Mouse (Mus musculus): ENCODE data around the gene Klhl42.

- no peak for TF ChIP-seq CTCF (IDR thresholded peaks at IDR 0.05; ENCODE audit: control insufficient read depth, insufficient read depth, insufficient read length)
- no peak for TF ChIP-seq CEBPB (IDR thresholded peaks at IDR 0.05; ENCODE audit: low read depth)
- TF ChIP-seq MYOG (IDR thresholded peaks at IDR 0.05; ENCODE audit: control insufficient read depth, extremely low read depth, insufficient read length): no peak
- no peak for TF ChIP-seq FOSL1 (IDR thresholded peaks at IDR 0.05; ENCODE audit: insufficient read depth, low read length, poor library complexity, severe bottlenecking)
- no peak for TF ChIP-seq USF1 (IDR thresholded peaks at IDR 0.05; ENCODE audit: low read depth)
- no peak for TF ChIP-seq MYOD1 (IDR thresholded peaks at IDR 0.05; ENCODE audit: control insufficient read depth, insufficient read length, low read depth)
Measured at GRCm38 (mm10) chr6:147086594-147087225, 4.5 kb upstream of the Klhl42 start, which contains the start of gene Mansc4.

Data from C2C12 (cell line).